Mouse (Mus musculus) midbrain, postnatal 0 days (tissue): Measurements from ENCODE around the gene Mtln. TPM values are rescaled to one million over a fixed set of nuclear protein-coding genes. Genes with fewer than 3 reads are reported as not detected.

Source experiments
- ATAC-seq: fragments of 200-750 bp; cut with Nextera tagmentation; 2 replicates; pipeline ENCODE4 v1.8.0; 2017; ENCODE audit warnings: moderate number of reproducible peaks, mild to moderate bottlenecking, moderate TSS enrichment, moderate library complexity; ENCODE audit not compliant: low FRiP score
- DNase-seq: peaks from one replicate; pipeline ENCODE4 v3.0.0-alpha.2; 2015; ENCODE audit warnings: low spot score
- H3K27ac ChIP-seq: fragments of 300-500 bp; sonication (generic); 2 replicates; pipeline ENCODE4 v1.5.1; 2014; ENCODE audit warnings: low read depth, mild to moderate bottlenecking, low read length, mixed read lengths
- H3K27me3 ChIP-seq: fragments of 300-500 bp; sonication (generic); 2 replicates; pipeline ENCODE4 v1.6.1; 2014; ENCODE audit warnings: low read length, control low read depth, mixed read lengths; ENCODE audit not compliant: insufficient read depth
- H3K36me3 ChIP-seq: fragments of 300-500 bp; sonication (generic); 2 replicates; pipeline ENCODE4 v1.6.1; 2014; ENCODE audit warnings: low read length, control low read depth, mixed read lengths; ENCODE audit not compliant: insufficient read depth
- H3K4me1 ChIP-seq: fragments of 300-500 bp; sonication (generic); 2 replicates; pipeline ENCODE4 v1.6.1; 2014; ENCODE audit warnings: mild to moderate bottlenecking, control low read depth, antibody characterized with exemption, low read length, mixed read lengths; ENCODE audit not compliant: insufficient read depth
- H3K4me2 ChIP-seq: fragments of 300-500 bp; sonication (generic); 2 replicates; pipeline ENCODE4 v1.6.1; 2014; ENCODE audit warnings: low read depth, mild to moderate bottlenecking, low read length, mixed read lengths; ENCODE audit not compliant: poor library complexity, severe bottlenecking
- H3K4me3 ChIP-seq: fragments of 300-500 bp; sonication (generic); 2 replicates; pipeline ENCODE4 v1.5.1; 2014; ENCODE audit warnings: low read depth, mild to moderate bottlenecking, low read length, moderate library complexity
- H3K9ac ChIP-seq: fragments of 300-500 bp; sonication (generic); replicated peaks from 2 replicates; pipeline ENCODE4 v1.6.1; 2014; ENCODE audit warnings: mild to moderate bottlenecking, low read length, moderate library complexity, mixed read lengths; ENCODE audit not compliant: poor library complexity, severe bottlenecking
- H3K9me3 ChIP-seq: fragments of 300-500 bp; sonication (generic); 2 replicates; pipeline ENCODE4 v1.6.1; 2016; ENCODE audit warnings: low read length, control low read depth
- CTCF ChIP-seq: IDR thresholded peaks from 2 replicates; pipeline ENCODE4 v1.5.1; 2016; ENCODE audit warnings: antibody characterized with exemption, mild to moderate bottlenecking
- WGBS: fragments of 180-500 bp; shearing (Covaris S2); extraction: QIAGEN DNeasy Blood & Tissue Kit; methylation state at CpG from one replicate; pipeline ENCODE4 v1.1.7; 2014; 5-methylcytosine and 5-hydroxymethylcytosine counted together
- polyA plus RNA-seq: library from polyadenylated mRNA; unstranded; fragments of >200 nt; fragmentation: Nextera tagmentation; extraction: Ambion mirVana; gene quantifications from 2 replicates; pipeline ENCODE4 v1.2.1, GENCODE M21; 2015
- total RNA-seq: library from RNA; depleted of rRNA; stranded (reverse); fragments of >200 nt; gene quantifications from 2 replicates; pipeline ENCODE4 v1.2.3, GENCODE M21; 2014; rRNA removed

The Mtln gene
- total and polyA plus RNA-seq, 2 experiments from 2014 or later = 10.9 to 56.6 TPM

DNA sequence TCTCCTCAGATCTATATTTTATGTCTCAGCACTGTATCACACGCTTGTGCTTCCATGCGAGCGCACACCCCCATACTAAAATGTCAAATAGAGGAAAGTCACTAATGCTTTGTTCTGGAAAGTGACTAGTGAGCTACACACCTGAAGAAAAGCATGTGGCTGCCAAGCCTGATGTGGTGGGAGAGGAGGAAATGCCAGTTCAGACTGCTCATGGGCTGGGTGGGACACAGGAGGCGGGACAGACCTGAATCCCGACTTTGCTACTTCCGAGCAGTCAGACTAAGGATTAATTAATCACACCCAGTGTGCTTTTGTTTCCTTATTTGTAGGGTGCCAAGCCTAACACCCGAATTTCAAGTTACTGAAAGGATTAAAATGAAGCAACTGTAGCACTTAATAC, 44.0 kb downstream of the Mtln start:
- Histone ChIP-seq H3K27me3 (no peaks in the 10 kb centered on the region), H3K9ac (no peak overlapping the region), H3K36me3 (peaks cover 3% of the 10 kb centered on the region; the same call in 1 of the 2 replicates), H3K4me3 (no peak overlapping the region), H3K9me3 (no peaks in the 10 kb centered on the region), H3K27ac (no peak overlapping the region), H3K4me2 (no peak overlapping the region), H3K4me1 (no peaks in the 10 kb centered on the region)
- no peak for DNase-seq
- WGBS = 66% methylated on average over 7 of the region's 7 CpGs
- ATAC-seq = no peak
- TF ChIP-seq CTCF = no peak

DNA sequence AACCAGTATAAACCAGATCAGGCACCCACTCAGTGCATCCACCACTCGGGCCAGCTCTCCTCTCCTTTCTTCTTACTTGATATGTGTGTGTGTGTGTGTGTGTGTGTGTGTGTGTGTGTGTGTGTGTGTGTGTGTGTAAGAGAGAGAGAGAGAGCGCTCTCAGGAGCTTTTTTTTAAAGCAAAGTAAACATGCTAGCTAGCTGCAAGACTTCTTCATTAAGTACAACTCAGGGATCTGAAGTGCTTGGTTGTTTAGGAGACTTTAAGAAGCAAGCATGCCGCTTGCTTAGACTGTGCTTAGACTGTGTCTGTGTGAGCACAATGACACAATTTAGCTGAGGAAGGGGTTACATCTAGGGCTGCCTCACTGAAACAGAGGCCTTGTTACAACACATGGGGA, 49.7 kb downstream of the Mtln start:
- Histone ChIP-seq H3K4me2 (no peak overlapping the region), H3K9me3 (no peaks in the 10 kb centered on the region), H3K27ac (no peak overlapping the region), H3K27me3 (no peaks in the 10 kb centered on the region), H3K36me3 (peaks cover 6% of the 10 kb centered on the region), H3K9ac (no peak overlapping the region), H3K4me3 (no peak overlapping the region), H3K4me1 (no peaks in the 10 kb centered on the region)
- DNase-seq = no peak
- no peak for TF ChIP-seq CTCF
- no peak for ATAC-seq
- WGBS = 90% methylated on average over 3 of the region's 3 CpGs

Other genes starting within 250 kb of the Mtln start
- gene Zfp661, start 205.4 kb downstream of the Mtln start, total RNA-seq = 6.8 and 7.0 TPM in 2 replicates
- gene Zfp661, start 205.4 kb downstream of the Mtln start, polyA plus RNA-seq = 3.7 and 4.1 TPM in 2 replicates
- gene Mrps5, start 205.3 kb downstream of the Mtln start, total RNA-seq = 69.4 and 87.5 TPM in 2 replicates
- gene Mrps5, start 205.3 kb downstream of the Mtln start, polyA plus RNA-seq = 134 and 140 TPM in 2 replicates
- gene Mal, start 135.8 kb downstream of the Mtln start, total RNA-seq = 2.6 and 4.3 TPM in 2 replicates
- 2.1 and 3.3 TPM in 2 replicates for gene Mal, start 135.8 kb downstream of the Mtln start, polyA plus RNA-seq
- gene Mall, start 62.6 kb downstream of the Mtln start, total RNA-seq = 0.93 and 1.7 TPM in 2 replicates
- 0.39 and 0.53 TPM in 2 replicates for gene Mall, start 62.6 kb downstream of the Mtln start, polyA plus RNA-seq
- 10.4 and 11.3 TPM in 2 replicates for gene Nphp1, start 3.6 kb downstream of the Mtln start, total RNA-seq
- gene Nphp1, start 3.6 kb downstream of the Mtln start, polyA plus RNA-seq = 17.1 and 18.6 TPM in 2 replicates
- gene Bub1, start 39.4 kb upstream of the Mtln start, total RNA-seq = 3.7 and 8.8 TPM in 2 replicates
- 1.9 and 2.2 TPM in 2 replicates for gene Bub1, start 39.4 kb upstream of the Mtln start, polyA plus RNA-seq
- 0.05 TPM in 1 of 2 replicates, not detected in the other for gene Acoxl, start 46.4 kb upstream of the Mtln start, total RNA-seq
- gene Acoxl, start 46.4 kb upstream of the Mtln start, polyA plus RNA-seq = 0.12 and 0.31 TPM in 2 replicates